Mouse (Mus musculus) fibroblast of lung, adult 2 months (primary cell): ENCODE results near the gene Cps1.

Experiments
- DNase-seq: peaks from one replicate; pipeline ENCODE4 v3.0.0-alpha.2; 2011; ENCODE audit warnings: low read depth

The Cps1 gene

GRCm38 (mm10) chr1:67235468-67236217, 112.8 kb downstream of the Cps1 start:
- no peak for DNase-seq

GRCm38 (mm10) chr1:67238446-67238845, 115.6 kb downstream of the Cps1 start:
- no peak for DNase-seq

- DNase-seq: no peak
Observed at GRCm38 (mm10) chr1:67238941-67239340, 116.1 kb downstream of the Cps1 start.

- no peak for DNase-seq
Observed at GRCm38 (mm10) chr1:67265222-67265621, 142.4 kb downstream of the Cps1 start.

- DNase-seq: no peak
Observed at GRCm38 (mm10) chr1:67267972-67268371, 145.1 kb downstream of the Cps1 start.

- no peak for DNase-seq
Observed at GRCm38 (mm10) chr1:67268450-67268849, 145.6 kb downstream of the Cps1 start.

GRCm38 (mm10) chr1:67276270-67276669, 153.4 kb downstream of the Cps1 start:
- DNase-seq: no peak
